Mouse (Mus musculus) frontal cortex, adult 2 months (tissue): ENCODE results near the gene Zfp780b. TPM values are rescaled to one million over a fixed set of nuclear protein-coding genes. Genes with fewer than 3 reads are reported as not detected.
A peak's percentile ranks its signal among the peaks of the same experiment; 100 is the strongest.
"Not testable (repeated sequence)": the region's sequence is repeated elsewhere in the genome, so short reads cannot be mapped to it uniquely, and the experiment has no call there.

Experiments
- DNase-seq, 2 experiments: peaks; one replicate each; pipeline ENCODE4 v3.0.0; 2022; ENCODE audit warnings: low spot score in 1 of 2; ENCODE audit errors: extremely low spot score in 1 of 2
- polyA plus RNA-seq: library from polyadenylated mRNA; depleted of rRNA; stranded (reverse); fragments of >200 nt; gene quantifications from 2 replicates; pipeline ENCODE4 v1.2.3, GENCODE M21; 2012; rRNA removed

Gene Zfp780b
- 9.2 and 10.3 TPM in 2 replicates for polyA plus RNA-seq

DNA sequence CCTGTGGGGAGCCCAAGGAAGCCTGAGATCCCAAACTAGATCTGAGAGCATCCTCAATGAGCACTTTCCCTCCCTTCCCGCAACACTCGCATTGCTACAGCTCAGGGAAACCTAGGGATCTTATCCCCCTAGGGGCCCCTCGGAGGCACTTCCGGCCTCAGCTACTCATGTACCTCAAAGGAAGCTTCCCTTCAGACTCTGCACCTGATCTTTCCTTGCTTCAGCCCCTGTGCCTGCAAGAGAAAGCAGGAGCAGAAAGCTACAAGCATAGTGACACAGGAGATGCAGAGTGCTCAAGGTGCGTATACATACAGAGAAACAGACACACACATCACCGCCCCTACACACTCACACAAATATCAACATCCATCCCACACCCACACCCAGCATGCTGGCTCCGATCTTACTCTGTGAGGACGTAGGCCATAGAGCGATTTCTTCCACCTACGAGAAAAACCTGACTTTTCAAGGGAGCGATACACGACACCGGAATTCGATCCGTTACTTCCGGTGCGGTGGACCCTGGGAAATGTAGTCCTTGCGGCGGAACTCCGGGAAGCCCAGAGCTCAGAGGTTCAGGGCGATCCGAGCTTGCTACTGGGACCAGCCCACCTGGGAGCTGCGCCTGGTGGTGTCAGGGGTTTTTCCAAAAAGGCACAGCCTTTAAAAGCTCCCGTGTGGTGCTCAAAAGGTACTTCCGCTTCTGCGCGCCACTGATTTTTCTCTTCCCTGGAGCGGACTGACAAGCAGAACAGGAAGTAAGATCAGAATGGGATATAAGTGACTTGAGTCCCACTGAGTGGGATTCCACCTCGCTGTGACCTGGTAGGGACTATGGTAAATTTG is at the start of gene Zfp780b:
TSS of gene Zfp780b (minus strand) at position 489 of the 846 bp plus-strand sequence.
- peak; percentile 25 to 85 for DNase-seq

DNA sequence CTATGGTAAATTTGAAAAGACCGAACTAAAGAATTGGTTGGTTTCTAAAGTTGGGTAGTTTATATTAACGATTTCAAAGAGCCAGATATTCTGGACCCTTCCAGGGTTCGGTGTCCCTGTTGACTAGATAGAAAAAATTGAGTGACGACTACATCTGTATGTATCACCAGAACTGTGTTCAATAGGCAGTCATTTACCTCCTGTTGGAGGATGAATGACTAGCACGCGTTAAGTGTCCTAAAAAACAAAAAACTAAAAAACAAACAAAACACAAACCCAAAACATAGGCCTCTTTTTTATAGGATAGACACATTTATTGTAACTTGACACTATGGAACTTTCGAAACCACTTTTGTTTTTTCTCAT is 35.5 kb upstream of the Zfp780b start:
- no peak for DNase-seq

DNA sequence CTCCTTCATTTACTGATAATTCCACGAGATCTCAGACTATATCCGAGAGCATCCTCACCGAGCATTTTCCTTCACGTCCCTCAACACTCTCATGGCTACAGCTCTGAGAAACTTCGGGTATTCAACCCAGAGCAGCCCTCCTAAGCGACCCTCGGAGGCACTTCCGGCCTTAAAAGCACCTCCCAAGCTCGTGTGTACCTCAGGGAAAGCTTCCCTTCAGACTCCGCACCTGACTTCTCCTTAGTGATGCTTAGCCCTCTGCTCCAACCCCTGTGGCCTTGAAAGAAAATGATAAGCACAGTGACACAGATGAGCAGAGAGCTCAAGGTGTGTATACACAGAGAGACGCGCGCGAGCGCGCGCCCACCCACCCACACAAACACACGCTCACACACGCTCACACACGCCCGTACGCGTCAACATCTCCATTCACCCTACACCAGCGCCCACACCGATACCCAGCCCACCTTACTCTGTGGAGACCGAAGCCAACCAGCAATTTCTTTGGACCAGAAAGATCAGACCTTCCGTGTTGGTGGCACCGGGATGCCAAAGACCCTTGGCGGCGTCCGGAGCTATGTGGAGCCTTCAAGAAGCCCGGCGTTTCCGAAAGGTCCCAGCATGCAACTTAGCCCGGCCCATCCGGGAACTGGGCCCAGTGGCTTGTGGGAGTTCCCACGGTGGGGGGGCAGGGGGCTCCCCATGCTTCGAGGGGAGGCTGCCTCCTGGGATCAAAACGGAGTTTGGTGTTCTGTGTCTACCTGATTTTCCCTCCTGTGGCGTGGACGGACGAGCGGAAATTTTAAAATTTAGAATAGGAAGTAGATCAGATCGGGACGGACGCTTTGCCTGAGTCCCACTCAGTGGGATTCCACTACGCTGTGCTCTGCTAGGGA is 34.8 kb upstream of the Zfp780b start, which contains the start of gene Zfp850:
TSS of gene Zfp850 (minus strand) at position 567 of the 896 bp plus-strand sequence.
- DNase-seq: peak; percentile 31 to 85

DNA sequence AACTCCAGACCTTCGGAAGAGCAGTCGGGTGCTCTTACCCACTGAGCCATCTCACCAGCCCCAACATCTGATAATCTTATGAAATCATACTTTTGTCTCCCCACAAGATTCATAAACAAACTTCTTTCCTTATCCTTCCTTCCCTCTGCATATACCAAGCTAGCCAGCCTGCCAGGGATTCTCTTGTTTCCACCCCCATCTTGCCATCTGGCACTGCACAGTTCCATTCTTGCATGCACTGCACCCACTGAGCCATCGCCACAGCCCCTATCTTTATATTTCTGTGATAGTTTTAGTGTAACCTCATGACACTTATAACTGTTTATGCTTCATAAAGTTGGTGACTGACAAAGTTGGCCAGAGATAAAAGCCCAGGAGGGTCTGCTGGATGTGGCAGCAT is 31.3 kb upstream of the Zfp780b start:
- DNase-seq: peak in 1 of 2 experiments; percentile 64

DNA sequence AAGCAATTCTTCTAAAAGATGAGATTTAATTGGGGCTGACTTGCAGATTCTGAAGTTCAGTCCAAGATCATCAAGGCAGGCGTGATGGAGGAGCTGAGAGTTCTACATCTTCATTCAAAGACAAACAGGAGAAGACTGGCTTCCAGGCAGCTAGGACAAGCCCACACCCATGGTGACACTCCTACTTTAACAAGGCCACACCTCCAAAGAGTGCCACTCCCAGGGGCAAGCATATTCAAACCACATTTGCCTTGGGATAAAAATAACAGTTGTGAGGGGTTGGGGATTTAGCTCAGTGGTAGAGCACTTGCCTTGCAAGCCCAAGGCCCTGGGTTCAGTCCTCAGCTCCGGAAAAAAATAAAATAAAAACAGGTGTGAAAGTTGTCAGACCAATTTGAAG is 3.2 kb upstream of the Zfp780b start:
- no peak for DNase-seq

DNA sequence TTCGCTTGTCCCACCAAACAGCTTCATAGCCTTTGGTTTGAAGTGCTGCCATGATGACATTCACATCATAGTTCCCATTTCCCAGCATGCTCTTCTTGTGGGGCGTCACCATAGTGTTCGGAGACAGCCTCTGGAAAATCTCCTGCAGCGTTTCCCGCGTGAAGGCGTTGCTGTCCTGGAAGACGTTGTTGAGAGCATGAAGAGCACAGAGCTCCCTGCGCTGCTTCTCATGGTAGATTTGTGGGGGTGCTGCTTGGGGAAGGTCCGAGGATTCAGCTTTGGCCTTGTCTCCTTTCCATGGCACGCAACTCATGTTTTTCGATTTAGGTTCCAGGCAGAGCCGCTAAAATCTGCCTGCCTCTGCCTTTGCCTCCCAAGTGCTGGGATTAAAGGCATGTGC is 29.5 kb downstream of the Zfp780b start:
- not testable (repeated sequence) for DNase-seq

DNA sequence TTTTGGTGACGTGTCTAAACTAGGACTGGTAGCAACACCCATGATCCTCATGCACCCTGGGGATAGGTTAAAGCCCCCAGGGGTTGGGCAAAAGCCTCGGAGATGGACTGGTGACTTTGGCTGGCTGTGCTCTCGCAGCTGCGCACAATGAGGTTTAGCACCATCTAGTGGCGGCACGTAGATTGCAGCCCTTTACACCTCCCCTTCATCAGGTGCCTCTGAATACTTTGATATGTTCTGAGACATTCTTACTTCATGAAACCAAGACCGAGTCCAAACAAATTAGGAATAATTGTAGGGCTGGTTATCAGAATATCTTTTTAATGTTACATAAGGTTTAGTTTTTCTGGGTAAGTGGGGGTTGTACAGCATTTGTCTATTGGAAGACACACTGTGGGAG is 37.1 kb downstream of the Zfp780b start:
- peak in 1 of 2 experiments; percentile 37 for DNase-seq

DNA sequence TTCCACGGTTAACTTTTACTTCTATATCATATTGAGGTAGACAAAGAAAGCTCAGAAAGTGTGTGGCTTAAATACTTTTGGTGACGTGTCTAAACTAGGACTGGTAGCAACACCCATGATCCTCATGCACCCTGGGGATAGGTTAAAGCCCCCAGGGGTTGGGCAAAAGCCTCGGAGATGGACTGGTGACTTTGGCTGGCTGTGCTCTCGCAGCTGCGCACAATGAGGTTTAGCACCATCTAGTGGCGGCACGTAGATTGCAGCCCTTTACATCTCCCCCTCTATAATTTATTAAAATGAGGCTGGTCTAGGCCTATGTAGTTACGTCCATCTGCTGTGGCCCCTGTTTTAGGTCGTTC is 45.2 kb downstream of the Zfp780b start:
- DNase-seq: not testable (repeated sequence)

DNA sequence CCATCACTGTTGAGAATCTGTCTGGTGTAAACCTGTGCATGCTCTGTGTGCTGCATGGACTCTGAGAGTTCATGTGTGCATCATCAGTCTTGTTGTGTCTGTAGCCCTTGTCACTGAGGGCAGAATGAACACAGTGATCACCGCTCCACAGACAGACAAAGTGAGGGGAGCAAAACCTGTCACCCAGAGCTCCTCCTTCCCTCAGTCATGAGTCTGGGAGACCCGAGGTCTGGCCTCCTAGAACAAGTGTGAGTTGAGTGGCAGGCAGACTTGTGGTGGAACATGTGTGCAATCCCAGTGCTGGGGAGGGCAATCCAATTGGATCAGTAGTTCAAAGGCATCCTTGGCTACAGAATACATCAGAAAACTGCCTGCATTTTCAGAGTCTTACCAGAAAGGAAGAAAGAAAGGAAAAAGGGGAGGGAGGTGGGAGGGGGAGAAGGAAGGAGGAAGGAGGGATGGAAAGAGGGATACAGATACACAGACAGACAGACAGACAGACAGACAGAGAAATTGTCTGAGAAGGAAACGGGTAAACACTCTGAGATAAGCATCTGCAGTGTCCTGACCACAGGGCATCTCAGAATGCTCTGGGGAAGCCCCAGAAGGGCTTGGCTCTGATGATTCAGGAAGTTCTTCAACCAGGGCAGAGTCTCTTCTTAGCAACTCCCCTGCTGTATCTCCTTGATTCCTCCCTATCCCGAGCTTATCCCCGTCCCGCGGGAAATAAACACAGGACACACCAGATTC is 45.7 kb downstream of the Zfp780b start:
- DNase-seq: no peak

DNA sequence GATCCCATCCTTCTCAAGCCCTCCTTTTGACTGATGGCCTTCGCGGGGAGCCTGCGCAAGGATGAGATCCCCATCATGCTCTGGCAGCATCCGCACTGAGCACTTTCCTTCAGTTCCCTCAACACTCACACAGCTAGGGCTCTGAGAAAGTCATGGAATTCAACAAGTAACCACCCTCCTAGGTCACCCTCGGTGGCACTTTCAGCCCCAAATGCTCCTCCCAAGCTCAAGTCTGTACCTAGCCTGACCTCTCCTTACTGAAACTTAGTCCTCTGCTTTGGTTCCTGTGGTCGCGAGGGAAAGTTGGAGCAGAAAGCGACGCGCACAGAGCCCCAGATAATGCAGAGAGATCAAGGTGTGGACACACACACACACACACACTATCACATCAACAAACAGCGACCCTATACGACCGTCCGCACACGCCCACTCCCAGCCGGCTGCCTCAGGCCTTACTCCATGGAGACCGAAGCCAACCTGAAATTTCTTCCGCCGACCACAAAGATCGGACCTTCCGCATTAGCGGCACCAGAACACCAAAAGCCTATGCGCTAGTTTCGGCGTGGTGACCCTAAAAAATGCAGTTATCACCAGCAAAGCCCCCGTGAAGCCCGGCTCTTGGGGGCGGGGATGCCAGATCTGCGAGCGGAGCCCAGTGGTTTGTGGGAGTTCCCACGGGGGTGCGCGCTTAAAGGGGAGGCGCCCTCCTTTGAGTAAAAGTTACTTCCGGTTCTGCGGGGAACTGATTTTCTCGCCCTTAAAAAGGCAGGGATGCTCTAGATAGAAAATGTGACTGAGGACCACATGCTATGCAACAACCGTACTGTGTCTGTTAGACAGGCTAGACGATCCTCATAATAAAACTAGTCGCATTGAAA is 49.9 kb downstream of the Zfp780b start, which contains the start of gene Zfp974:
TSS of gene Zfp974 (minus strand) at position 643 of the 878 bp plus-strand sequence.
- peak; percentile 3 to 70 for DNase-seq

DNA sequence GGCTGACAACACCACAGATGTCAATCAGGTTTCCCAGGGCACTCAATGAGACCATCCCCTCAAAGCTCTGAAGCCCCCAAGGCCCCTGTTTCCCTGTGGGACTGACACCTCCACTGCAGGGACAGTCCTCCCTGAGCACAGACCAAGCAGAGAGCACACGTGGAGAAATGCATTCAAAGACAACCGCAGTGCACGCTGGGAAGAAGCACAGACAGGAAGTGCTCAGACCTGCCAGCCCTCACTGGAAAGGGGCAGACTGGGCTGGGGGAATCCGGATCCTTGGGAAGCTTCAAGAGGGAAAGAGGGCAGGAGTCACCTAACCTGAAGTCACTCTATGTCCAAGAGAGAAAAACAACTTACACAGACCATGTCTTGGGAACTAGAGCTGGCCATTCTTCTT is 51.9 kb downstream of the Zfp780b start:
- DNase-seq: not testable (repeated sequence)

DNA sequence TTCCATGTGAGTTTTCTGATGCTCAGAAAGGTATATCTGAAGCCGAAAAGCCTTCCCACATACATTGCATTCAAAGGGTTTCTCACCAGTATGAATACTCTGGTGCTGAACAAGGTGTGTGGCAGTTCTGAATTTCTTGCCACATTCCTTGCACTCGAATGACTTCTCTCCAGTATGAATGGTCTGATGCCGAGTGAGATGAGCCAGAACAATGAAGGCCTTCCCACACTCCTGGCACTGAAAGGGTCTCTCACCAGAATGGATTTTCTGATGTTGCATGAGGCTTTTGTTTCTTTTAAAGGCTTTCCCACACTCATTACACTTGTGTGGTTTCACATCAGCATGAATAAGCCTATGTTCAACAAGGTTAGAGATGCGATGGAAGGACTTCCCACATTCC is 68.0 kb downstream of the Zfp780b start:
- DNase-seq: not testable (repeated sequence)

Other genes starting within 250 kb of the Zfp780b start
- 17.6 and 19.6 TPM in 2 replicates for gene Zfp60, start 247.8 kb downstream of the Zfp780b start, polyA plus RNA-seq
- 3.6 and 5.0 TPM in 2 replicates for gene Zfp626, start 172.0 kb downstream of the Zfp780b start, polyA plus RNA-seq
- gene Zfp59, start 140.6 kb downstream of the Zfp780b start, polyA plus RNA-seq: 3.5 and 3.8 TPM in 2 replicates
- 0.61 and 0.98 TPM in 2 replicates for gene Zfp607a, start 121.6 kb downstream of the Zfp780b start, polyA plus RNA-seq
- gene Zfp974, start 49.7 kb downstream of the Zfp780b start, polyA plus RNA-seq: 6.2 and 7.4 TPM in 2 replicates
- 2.2 TPM in 2 replicates for gene Zfp850, start 34.9 kb upstream of the Zfp780b start, polyA plus RNA-seq
- gene Psmc4, start 70.9 kb upstream of the Zfp780b start, polyA plus RNA-seq: 188 and 191 TPM in 2 replicates
- gene Fcgbp, start 92.1 kb upstream of the Zfp780b start, polyA plus RNA-seq: 0.25 and 0.32 TPM in 2 replicates
- gene 9530053A07Rik, start 150.3 kb upstream of the Zfp780b start, polyA plus RNA-seq: 0.02 TPM in 1 of 2 replicates, not detected in the other
- gene Fbl, start 190.5 kb upstream of the Zfp780b start, polyA plus RNA-seq: 90.7 and 99.6 TPM in 2 replicates
- gene Dyrk1b, start 200.3 kb upstream of the Zfp780b start, polyA plus RNA-seq: 34.0 and 36.2 TPM in 2 replicates